In genomic region chr5:140128414-140128981, GRCm38 (mm10) we compare ENCODE assay signal across 13 mouse cellular contexts.
A peak's percentile ranks its signal among the peaks of the same experiment; 100 is the strongest.
DNase-seq lines count a peak whose midpoint lies in the region; ATAC-seq and TF ChIP-seq lines count a peak whose summit lies in the region.
"Had no signal": no experiment of that assay in that cellular context is flagged by ENCODE, and none has a peak within 500 bp of the region (broad histone marks: within the 10 kb centered on the region; RNA-seq: fewer than 3 reads in every experiment).

No protein-coding gene starts in this region.

- H3K4me2 ChIP-seq in forebrain, embryonic 11.5 days (ENCODE audit: low read depth, low read length, severe bottlenecking): no peak overlapping the region
- no peak overlapping the region for H3K4me2 ChIP-seq in forebrain, postnatal 0 days (ENCODE audit: low read depth)
- peak overlapping the region; percentile 12; the same call in 1 of the 2 replicates for H3K4me2 ChIP-seq in neural tube, embryonic 12.5 days (replicated peaks)
- H3K4me2 ChIP-seq in limb, embryonic 12.5 days: peak overlapping the region; percentile 30
- H3K4me2 ChIP-seq in intestine, postnatal 0 days (replicated peaks; ENCODE audit: low read depth): no peak overlapping the region
- H3K4me2 ChIP-seq: liver, embryonic 11.5 days had no signal

- H3K27ac ChIP-seq in forebrain, embryonic 11.5 days (ENCODE audit: low read depth, low read length): no peak overlapping the region
- H3K27ac ChIP-seq in forebrain, postnatal 0 days (ENCODE audit: low read depth, low read length): no peak overlapping the region
- peak overlapping the region; percentile 21; the same call in 1 of the 2 replicates for H3K27ac ChIP-seq in neural tube, embryonic 12.5 days
- peak overlapping the region; percentile 91 for H3K27ac ChIP-seq in limb, embryonic 12.5 days
- no peak overlapping the region for H3K27ac ChIP-seq in intestine, postnatal 0 days (ENCODE audit: low read depth, low read length)
- H3K27ac ChIP-seq: macrophage had no signal

- no peak overlapping the region for H3K9ac ChIP-seq in forebrain, embryonic 11.5 days (ENCODE audit: low read length)
- no peak overlapping the region for H3K9ac ChIP-seq in forebrain, postnatal 0 days
- H3K9ac ChIP-seq in neural tube, embryonic 12.5 days: peak overlapping the region; percentile 30; the same call in 1 of the 2 replicates
- H3K9ac ChIP-seq in limb, embryonic 12.5 days (replicated peaks): no peak overlapping the region
- no peak overlapping the region for H3K9ac ChIP-seq in intestine, postnatal 0 days (ENCODE audit: low read depth, low read length)

- peak; percentile 59 for DNase-seq in forebrain, embryonic 11.5 days (ENCODE audit: low spot score)
- no peak for DNase-seq in forebrain, postnatal 0 days
- no peak for DNase-seq in neural tube, embryonic 10.5 days (ENCODE audit: extremely low spot score, low spot score)
- DNase-seq in layer of hippocampus, postnatal 36 days: no peak
- no peak for DNase-seq in lung, postnatal 10 days
- DNase-seq: adrenal gland, adult 8-10 months; thymus, adult 2 months had no signal

- no peak for TF ChIP-seq CTCF in forebrain, postnatal 0 days (IDR thresholded peaks at IDR 0.05; ENCODE audit: low read depth)
- TF ChIP-seq CTCF in intestine, postnatal 0 days (IDR thresholded peaks at IDR 0.05; ENCODE audit: low read depth): no peak

- H3K27me3 ChIP-seq in forebrain, embryonic 11.5 days (ENCODE audit: control insufficient read depth, insufficient read depth, low read length): peaks cover 3% of the 10 kb centered on the region; the same call in 1 of the 2 replicates
- no peaks in the 10 kb centered on the region for H3K27me3 ChIP-seq in forebrain, postnatal 0 days (ENCODE audit: insufficient read depth, low read length)
- no peaks in the 10 kb centered on the region for H3K27me3 ChIP-seq in neural tube, embryonic 12.5 days (replicated peaks)
- H3K27me3 ChIP-seq in limb, embryonic 12.5 days: no peaks in the 10 kb centered on the region; the same call in 1 of the 2 replicates
- no peaks in the 10 kb centered on the region for H3K27me3 ChIP-seq in intestine, postnatal 0 days (replicated peaks; ENCODE audit: control insufficient read depth, insufficient read depth, low read length)

- H3K9me3 ChIP-seq in forebrain, embryonic 11.5 days (ENCODE audit: control insufficient read depth, low read length): no peaks in the 10 kb centered on the region
- H3K9me3 ChIP-seq in forebrain, postnatal 0 days (ENCODE audit: low read length): no peaks in the 10 kb centered on the region
- H3K9me3 ChIP-seq in neural tube, embryonic 12.5 days: no peaks in the 10 kb centered on the region
- H3K9me3 ChIP-seq in limb, embryonic 12.5 days: no peaks in the 10 kb centered on the region
- H3K9me3 ChIP-seq in intestine, postnatal 0 days (ENCODE audit: control insufficient read depth): no peaks in the 10 kb centered on the region
- H3K9me3 ChIP-seq: G1E had no signal

- H3K4me3 ChIP-seq in forebrain, embryonic 11.5 days (ENCODE audit: low read depth, low read length): no peak overlapping the region
- H3K4me3 ChIP-seq in forebrain, postnatal 0 days (ENCODE audit: low read depth, low read length): no peak overlapping the region
- H3K4me3 ChIP-seq in neural tube, embryonic 12.5 days: no peak overlapping the region
- H3K4me3 ChIP-seq in limb, embryonic 12.5 days (replicated peaks): no peak overlapping the region
- H3K4me3 ChIP-seq in intestine, postnatal 0 days (ENCODE audit: low read depth, low read length): no peak overlapping the region

- peaks cover 14% of the 10 kb centered on the region; the same call in 1 of the 2 replicates for H3K4me1 ChIP-seq in forebrain, embryonic 11.5 days (replicated peaks; ENCODE audit: control insufficient read depth, insufficient read depth, low read length)
- no peaks in the 10 kb centered on the region for H3K4me1 ChIP-seq in forebrain, postnatal 0 days (ENCODE audit: insufficient read depth)
- peaks cover 18% of the 10 kb centered on the region for H3K4me1 ChIP-seq in neural tube, embryonic 12.5 days
- peaks cover 36% of the 10 kb centered on the region for H3K4me1 ChIP-seq in limb, embryonic 12.5 days (replicated peaks)
- H3K4me1 ChIP-seq in intestine, postnatal 0 days (replicated peaks; ENCODE audit: control insufficient read depth, insufficient read depth, low read length): no peaks in the 10 kb centered on the region

- no peaks in the 10 kb centered on the region for H3K36me3 ChIP-seq in forebrain, embryonic 11.5 days (ENCODE audit: control insufficient read depth, insufficient read depth, low read length)
- H3K36me3 ChIP-seq in forebrain, postnatal 0 days (ENCODE audit: insufficient read depth): no peaks in the 10 kb centered on the region
- H3K36me3 ChIP-seq in neural tube, embryonic 12.5 days: no peaks in the 10 kb centered on the region
- H3K36me3 ChIP-seq in limb, embryonic 12.5 days: peaks cover under 1% of the 10 kb centered on the region; the same call in 1 of the 2 replicates
- H3K36me3 ChIP-seq in intestine, postnatal 0 days (ENCODE audit: control insufficient read depth, insufficient read depth): no peaks in the 10 kb centered on the region

- WGBS in forebrain, embryonic 11.5 days: 27% methylated on average over 9 of the region's 9 CpGs
- 26% methylated on average over 9 of the region's 9 CpGs for WGBS in forebrain, postnatal 0 days
- WGBS in neural tube, embryonic 12.5 days: 37% methylated on average over 9 of the region's 9 CpGs
- WGBS in limb, embryonic 12.5 days: 10% methylated on average over 9 of the region's 9 CpGs
- 86% methylated on average over 9 of the region's 9 CpGs for WGBS in intestine, postnatal 0 days

- 0 out of 2 replicates have a peak, but pooled peaks have one; percentile 55 for ATAC-seq in forebrain, embryonic 11.5 days (replicated peaks; ENCODE audit: low FRiP score)
- ATAC-seq in forebrain, postnatal 0 days: no peak
- ATAC-seq in neural tube, embryonic 12.5 days (ENCODE audit: low FRiP score, low read depth): no peak
- peak; percentile 65 for ATAC-seq in limb, embryonic 12.5 days (ENCODE audit: insufficient number of reproducible peaks, insufficient read depth, low FRiP score, low TSS enrichment, low read depth)
- ATAC-seq in intestine, postnatal 0 days: no peak

Comparison
In these comparisons a context has a peak if more than half of its experiments do, and no peak if none do; other contexts are left out.
1. ATAC-seq: peak in forebrain, embryonic 11.5 days (single experiment) and limb, embryonic 12.5 days (single experiment); none in forebrain, postnatal 0 days (single experiment), neural tube, embryonic 12.5 days (single experiment) and intestine, postnatal 0 days (single experiment).
2. H3K27ac ChIP-seq: peak in neural tube, embryonic 12.5 days (single experiment) and limb, embryonic 12.5 days (single experiment); none in forebrain, embryonic 11.5 days (single experiment), forebrain, postnatal 0 days (single experiment) and intestine, postnatal 0 days (single experiment).
3. H3K4me2 ChIP-seq: peak in neural tube, embryonic 12.5 days (single experiment) and limb, embryonic 12.5 days (single experiment); none in forebrain, embryonic 11.5 days (single experiment), forebrain, postnatal 0 days (single experiment) and intestine, postnatal 0 days (single experiment).